Mouse (Mus musculus) left cerebral cortex, postnatal 36 days (tissue): Measurements from ENCODE around the gene Tnik. TPM values are rescaled to one million over a fixed set of nuclear protein-coding genes. Genes with fewer than 3 reads are reported as not detected.

Experiments
- DNase-seq, 2 experiments: peaks; one replicate each; pipeline ENCODE4 v3.0.0; 2021 to 2022; ENCODE audit warnings: low spot score in 2 of 2, mixed read lengths in 1 of 2
- intact Hi-C: fragments of 180-260 bp; cut with DNase I; formaldehyde crosslinking; loops from one replicate; pipeline ENCODE4 v1.15.1; 2025
- microRNA-seq: library from miRNA; unstranded; fragments of <30 nt; microRNA quantifications from one replicate; pipeline ENCODE4 v1.2.0, GENCODE M21; 2022
- total RNA-seq, 2 experiments: library from RNA; stranded (reverse); gene quantifications; 2 replicates each; pipeline ENCODE4 v1.2.3; 2021

Gene Tnik
- total RNA-seq, 2 experiments from 2014 or later = 164 to 253 TPM

GRCm38 (mm10) chr3:28721838-28722237 is 458.8 kb downstream of the Tnik start:
- no peak for DNase-seq
- intact Hi-C loops = no loop called here

GRCm38 (mm10) chr3:28722531-28722930 is 459.5 kb downstream of the Tnik start:
- DNase-seq = no peak
- intact Hi-C loops = no loop called here

GRCm38 (mm10) chr3:28723534-28723933 is 460.5 kb downstream of the Tnik start:
- no peak for DNase-seq
- intact Hi-C loops = no loop called here

- intact Hi-C loops = no loop called here
- no peak for DNase-seq
These were observed 462.2 kb downstream of the Tnik start for GRCm38 (mm10) chr3:28725203-28725602.

Small RNAs within 50 kb of the gene (microRNA-seq; reads per million reads assigned to microRNA genes)
- gene Mir466q = 0.76 reads per million
